Mouse (Mus musculus) cerebellum, adult 2 months (tissue): Measurements from ENCODE around the gene Cdca7l.

Experiments used
- CTCF ChIP-seq: fragments of 200-500 bp; IDR thresholded peaks from 2 replicates; pipeline ENCODE4 v1.5.1; 2011; ENCODE audit warnings: low read depth, mild to moderate bottlenecking, control low read depth, low read length, moderate library complexity, borderline replicate concordance; ENCODE audit not compliant: insufficient read depth
- POLR2A ChIP-seq: fragments of 200-500 bp; IDR thresholded peaks from 2 replicates; pipeline ENCODE4 v1.6.1; 2011; ENCODE audit warnings: low read length, control low read depth, borderline replicate concordance; ENCODE audit not compliant: insufficient read depth

DNA sequence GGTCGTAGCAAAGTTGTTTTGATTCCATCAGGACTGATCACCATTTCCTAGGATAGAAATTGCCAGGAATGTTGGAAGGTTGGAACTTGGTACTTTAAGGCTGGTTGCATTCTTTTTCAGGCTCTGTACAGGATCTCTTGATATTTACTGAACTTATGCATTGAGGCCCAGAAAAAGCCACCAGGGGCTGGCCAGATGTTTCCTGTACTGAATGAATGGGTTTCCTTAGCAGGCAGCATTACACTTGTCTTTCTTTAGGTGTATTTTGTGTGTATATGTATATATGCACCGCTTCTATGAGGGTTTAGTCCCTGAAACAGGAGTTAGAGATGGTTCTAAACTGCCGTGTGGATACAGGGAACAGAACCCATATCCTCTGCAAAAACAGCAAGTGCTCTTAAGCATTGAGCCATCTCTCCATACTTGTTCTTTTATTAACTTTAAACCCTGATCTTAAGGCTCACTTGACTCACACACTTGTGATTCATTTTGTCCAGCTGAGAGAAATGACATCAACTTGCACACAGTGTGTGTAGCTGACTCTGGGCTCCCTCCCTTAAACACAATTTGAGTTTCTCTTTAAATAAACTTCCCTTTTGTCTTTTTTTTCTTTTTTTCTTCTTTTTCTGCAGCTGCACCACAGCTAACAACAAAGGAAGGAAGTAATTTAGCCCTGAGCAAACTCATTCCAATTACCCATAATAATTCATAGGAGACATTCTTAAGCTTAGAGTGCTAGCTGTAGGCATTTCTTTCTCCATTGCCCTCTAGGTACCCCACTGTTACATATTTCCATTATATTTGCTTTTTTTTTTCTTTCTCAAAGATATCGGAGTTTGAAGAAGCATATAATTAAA, 63.8 kb downstream of the Cdca7l start:
- TF ChIP-seq CTCF, result no peak
- TF ChIP-seq POLR2A, result no peak
